Mouse (Mus musculus) frontal cortex, adult 2 months (tissue): ENCODE measurements around the gene Lsm14a. TPM values are rescaled to one million over a fixed set of nuclear protein-coding genes. Genes with fewer than 3 reads are reported as not detected.

ENCODE experiments used
- DNase-seq, 2 experiments: peaks; one replicate each; pipeline ENCODE4 v3.0.0; 2022; ENCODE audit warnings: low spot score in 1 of 2; ENCODE audit errors: extremely low spot score in 1 of 2
- polyA plus RNA-seq: library from polyadenylated mRNA; depleted of rRNA; stranded (reverse); fragments of >200 nt; gene quantifications from 2 replicates; pipeline ENCODE4 v1.2.3, GENCODE M21; 2012; rRNA removed

Gene Lsm14a
- polyA plus RNA-seq = 49.2 and 49.5 TPM in 2 replicates

DNA sequence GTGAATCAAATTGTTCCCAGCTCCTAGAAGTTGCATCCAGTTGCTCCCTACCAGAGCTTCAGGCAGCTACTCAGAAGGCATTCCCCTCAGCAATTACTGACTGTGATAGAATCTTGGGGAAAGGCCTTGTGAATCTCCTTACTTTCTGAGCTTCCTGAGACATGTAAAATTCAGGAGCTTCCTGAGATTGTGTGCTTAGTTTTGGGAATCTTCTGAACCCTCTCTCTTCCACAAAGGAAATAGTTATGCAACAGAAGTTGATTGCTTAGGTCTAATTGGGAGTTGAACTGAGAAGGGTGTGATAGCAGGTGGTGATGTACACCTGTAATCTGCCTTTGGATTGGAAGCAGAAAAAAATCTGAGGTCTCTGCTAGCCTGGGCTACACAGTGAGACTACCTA is at the start of gene Lsm14a:
Gene Lsm14a, minus strand, starts transcription at position 101 of the 400 bp plus-strand sequence.
- no peak for DNase-seq

DNA sequence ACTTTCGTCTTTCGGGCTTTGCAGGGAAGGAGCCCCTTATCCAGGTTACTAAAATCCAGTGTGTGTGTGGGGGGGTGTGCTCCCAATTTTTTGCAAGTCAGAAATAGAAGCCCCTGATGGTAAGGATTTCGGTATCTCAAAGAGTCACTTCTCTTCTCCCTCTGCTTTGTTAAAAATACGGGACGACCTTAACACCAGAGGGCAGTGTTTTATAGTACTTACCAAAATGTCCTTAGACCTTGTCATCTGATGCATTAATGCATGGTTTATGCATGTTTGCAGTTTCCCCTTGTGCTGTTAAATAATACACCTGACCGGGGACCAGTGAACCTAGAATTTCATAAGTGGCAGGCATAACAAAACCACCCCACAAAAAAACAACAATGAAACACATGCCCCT is 45.8 kb upstream of the Lsm14a start:
- peak in 1 of 2 experiments; percentile 59 for DNase-seq

DNA sequence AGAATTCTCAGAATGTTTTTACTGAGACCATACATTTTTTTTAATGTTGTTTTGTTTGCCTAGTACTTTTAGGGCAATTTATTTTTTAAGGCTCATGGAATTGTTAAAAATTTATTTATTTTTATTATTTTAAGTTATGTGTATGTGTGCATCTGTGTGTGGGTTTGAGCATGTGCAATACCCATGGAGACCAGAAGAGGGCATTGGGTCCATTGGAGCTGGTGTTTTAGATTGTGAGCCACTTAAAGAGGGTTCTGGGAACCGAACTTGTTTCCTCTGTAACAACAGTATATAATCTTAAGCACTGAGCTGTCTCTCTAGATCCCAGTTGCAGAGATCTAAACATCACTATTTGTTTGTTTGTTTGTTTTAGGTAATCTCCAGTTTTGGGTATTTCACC is 40.5 kb upstream of the Lsm14a start:
- DNase-seq = no peak

DNA sequence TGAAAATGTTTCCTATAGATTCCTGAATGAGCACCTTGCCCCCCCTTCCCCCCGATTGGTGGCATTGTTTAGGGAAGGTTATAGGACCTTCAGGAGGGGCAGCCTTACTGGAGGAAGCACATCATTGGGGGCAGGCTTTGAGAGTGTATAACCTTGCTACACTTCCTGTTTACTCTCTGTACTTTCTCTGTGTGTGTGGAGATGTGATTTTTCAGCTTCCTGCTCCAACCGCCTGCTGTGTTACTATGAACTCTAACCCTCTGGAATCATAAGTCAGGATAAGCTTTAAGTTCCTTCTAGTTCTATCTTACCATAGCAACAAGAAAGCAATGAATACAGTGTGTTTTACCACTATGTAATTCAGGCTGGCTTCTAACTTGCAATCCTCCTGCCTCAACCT is 28.1 kb upstream of the Lsm14a start:
- no peak for DNase-seq

DNA sequence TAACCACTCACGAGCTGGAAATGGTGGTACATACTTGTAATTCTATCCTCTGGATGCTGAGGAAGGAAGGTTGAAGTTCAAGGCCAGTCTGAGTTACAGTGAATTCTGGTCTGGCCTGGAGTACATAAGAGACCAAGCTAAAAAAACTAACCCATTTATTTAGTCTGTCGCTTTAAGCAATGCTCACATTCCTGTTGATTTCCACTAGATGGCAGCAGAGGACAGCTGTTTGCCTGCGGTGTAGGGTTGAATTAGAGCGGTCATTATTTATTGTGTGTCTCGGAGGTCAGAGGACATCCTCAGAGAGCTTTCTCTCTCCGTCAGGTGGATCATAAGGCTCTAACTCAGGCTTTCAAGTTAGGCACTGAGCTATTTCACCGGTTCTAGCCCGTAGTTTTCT is 14.4 kb upstream of the Lsm14a start:
- peak in 1 of 2 experiments; percentile 76 for DNase-seq

DNA sequence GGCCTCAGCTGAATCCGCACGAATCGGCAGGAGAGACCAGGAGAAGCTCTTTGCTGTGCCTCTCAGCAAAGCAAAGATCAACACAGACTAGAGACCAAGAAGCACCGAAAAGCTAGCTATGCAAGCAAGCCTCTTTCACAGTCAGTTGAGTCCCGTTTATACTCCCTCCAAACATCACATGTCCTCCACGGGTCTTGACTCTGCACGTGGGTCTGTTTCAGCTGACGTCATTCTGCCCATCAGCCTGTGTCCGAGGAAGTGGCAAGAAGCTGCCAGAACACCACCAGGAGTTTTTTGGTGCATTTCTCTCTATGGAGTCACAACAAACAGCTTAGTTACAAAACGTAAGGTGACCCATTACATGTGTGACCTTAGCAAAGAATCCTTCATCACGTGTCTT is 10.8 kb upstream of the Lsm14a start:
- no peak for DNase-seq

DNA sequence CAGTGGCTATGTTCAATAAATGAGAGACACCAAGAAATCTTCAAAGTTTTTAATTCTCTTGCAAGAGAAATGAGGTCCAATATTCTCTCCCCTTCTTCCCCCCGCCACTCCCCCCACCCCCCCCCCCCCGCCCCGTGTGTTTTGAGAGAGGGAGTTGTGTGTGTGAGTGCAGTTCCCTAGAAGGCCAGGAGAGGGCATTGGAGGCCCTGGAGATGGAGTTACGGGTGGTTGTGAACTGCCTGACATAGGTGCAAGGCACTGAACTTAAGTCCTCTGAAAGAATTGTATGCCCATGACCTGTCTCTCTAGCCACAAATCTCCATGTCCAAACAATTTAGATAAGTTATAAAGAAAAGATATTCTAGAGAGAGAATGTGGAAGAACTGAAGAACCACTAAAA is 7.0 kb upstream of the Lsm14a start:
- no peak for DNase-seq

DNA sequence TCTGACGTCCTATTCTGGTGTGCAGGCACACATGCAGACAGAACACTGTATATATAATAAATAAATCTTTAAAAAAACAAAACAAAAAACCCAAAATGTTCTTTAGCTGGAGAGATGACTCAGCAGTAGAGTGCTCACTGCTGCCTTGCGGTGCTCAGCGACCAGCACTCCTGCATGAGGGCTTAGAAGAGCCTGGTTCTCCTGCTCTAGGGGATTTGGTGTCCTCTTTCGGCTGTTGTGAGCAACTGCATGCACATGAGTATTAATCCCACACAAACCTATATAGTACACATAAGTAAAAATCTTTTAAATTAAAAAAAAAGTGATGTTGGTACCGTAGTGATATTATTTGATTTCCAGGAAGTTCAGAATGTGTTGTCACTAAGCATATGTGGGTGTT is 5.7 kb upstream of the Lsm14a start:
- no peak for DNase-seq

DNA sequence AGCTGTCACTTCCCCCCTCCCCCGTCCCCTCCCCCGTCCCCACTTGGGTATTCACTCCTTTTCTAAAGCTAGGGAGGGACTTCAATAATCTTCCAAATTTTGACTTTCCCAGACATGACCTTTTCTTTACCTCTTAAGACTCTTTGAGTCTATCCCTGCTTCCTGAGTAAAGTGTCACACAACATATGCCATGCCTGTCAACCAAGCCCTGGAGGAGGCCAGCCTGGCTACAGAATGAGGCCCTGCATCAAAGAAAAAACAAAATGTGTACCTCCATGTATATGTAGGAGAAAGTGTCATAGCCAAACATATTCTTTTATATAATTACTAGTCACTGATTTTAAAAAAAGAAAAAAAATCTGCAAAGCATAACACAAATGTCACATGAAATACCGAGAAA is 3.7 kb upstream of the Lsm14a start:
- no peak for DNase-seq

DNA sequence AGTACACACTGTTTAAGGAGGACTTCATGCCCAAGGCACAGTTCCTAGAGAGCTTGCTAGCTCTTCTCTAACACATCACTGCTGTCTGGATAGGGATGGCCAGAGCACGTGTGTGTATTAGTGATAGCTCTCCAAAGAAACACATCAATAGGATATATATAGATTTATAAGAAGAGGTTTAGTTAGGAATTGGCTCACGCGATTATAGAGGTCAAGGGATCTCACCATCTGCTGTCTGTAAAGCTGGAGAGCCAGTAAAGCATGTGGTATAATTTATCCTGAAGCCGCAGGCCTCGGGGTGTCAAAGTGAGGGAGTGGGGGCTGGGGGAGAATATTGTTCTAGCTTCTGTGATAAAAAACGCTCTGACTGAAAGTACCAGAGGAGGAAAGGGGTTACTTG is 2.6 kb upstream of the Lsm14a start:
- DNase-seq = no peak

DNA sequence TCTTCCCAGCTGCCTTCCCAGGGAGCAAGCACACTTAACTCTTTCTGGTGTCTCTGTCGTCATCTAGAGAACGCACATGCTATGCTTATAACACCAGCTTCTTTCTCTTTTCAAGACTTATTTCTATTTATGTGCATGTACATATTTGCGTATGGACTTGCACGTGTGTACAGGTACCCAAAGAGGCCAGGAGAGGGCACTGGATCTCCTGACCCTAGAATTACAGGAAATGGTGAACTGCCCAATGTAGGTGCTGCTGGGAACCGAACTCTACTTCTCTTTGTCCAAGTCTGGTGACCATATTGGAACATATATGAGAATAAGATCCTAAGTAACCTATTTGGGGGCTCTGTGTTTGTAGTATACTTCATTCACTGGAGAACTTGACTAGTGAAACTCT is 1.5 kb upstream of the Lsm14a start:
- DNase-seq = no peak

DNA sequence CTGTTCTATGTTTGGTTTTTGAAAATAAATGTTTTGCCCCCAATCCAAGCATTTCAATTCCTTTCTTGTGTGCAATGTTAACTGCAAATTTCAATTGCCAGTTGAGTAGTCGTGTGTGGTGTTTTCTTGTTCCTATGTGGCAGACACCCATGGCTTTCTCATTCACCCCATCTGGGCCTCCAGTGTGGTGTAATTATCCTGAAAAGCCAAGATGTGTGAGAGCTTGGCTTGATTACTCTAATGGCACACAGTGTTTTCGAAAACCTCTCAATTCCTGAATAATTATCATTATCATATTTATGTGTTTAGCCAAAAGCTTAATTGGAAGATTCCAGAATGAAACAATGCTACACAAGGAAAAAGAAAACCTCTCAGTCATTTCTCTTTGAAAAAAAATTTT is 976 bp upstream of the Lsm14a start:
- no peak for DNase-seq

DNA sequence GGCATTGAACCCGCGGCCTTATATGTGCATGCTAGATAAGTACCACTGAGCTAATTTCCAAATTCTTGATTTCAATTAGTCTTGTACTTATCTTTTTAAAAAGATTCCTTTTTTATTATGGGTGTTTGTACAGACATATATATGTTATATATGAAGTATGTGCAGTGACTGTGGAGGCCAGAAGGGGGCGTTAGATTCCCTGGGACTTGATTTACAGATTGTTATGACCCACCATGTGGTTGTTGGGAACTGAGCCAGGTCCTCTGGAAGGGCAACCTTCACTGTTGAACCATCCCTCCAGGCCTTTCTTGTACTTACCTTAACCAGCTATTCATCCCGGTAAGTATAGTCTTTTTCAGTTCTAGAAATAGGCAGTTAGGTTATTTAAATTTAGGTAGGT is 780 bp downstream of the Lsm14a start:
- DNase-seq = no peak

DNA sequence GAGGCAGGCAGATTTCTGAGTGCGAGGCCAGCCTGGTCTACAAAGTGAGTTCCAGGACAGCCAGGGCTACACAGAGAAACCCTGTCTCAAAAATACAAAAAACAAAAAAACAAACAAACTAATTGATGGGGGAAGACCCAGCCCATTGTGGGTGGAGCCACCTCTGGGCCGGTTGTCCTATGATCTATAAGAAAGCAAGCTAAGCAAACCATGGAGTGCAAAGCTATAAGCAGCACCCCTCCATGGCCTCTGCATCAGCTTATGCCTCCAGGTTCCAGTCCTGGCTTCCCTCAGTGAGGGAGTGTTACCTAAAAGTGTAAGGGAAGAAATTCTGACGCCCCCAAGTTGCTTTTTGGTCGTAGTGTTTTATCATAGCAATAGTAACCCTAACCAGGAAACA is 1.4 kb downstream of the Lsm14a start:
- DNase-seq = no peak

DNA sequence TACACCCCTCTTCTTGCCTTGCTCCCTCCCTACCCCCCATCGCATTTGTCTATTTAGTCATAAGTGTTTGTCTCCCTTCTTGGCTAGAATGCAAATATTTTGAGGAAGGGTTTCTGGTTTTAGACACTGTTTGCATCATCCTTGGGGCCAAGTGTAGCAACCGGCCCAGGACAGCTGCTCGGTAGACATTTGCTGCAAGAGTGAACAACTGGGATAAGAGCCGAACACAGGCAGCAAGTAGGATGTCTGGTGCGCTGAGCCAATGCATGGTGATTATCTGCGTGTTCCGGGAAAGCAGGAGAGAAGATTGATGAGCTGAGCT is 2.3 kb downstream of the Lsm14a start:
- no peak for DNase-seq

DNA sequence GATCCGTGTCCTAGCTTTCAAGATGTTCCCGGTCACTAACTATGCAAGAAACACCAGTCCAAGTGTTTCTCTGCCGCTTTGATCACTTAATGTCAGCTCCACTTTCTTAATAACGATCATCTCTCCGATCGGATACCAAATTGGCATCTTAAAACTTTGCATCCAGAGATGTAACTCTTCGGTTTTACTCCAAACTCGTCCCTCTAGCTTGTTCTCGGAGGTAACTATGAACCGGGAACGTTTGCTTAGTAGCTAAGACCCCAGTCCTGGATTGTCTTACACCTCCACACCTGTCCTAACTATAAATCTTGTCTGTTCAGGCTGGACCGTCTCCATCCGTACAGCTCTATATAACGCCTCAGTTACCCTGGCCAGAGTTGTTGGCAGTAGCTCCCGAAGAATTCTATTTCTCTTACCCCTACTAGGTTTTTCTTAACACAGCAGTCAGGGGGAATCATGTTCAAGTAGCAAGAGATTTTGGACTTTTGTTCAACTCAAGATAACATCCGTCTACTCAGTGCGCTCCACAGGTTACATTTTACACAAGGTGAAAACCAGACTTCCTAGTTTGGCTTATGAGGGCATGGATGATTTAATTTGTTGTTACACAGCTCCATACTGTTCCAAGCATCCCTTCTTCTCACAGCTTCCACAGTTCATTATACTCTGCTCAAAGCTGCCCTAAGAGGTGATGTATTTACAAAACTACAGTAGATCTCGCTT is 2.8 kb downstream of the Lsm14a start:
- DNase-seq = no peak

DNA sequence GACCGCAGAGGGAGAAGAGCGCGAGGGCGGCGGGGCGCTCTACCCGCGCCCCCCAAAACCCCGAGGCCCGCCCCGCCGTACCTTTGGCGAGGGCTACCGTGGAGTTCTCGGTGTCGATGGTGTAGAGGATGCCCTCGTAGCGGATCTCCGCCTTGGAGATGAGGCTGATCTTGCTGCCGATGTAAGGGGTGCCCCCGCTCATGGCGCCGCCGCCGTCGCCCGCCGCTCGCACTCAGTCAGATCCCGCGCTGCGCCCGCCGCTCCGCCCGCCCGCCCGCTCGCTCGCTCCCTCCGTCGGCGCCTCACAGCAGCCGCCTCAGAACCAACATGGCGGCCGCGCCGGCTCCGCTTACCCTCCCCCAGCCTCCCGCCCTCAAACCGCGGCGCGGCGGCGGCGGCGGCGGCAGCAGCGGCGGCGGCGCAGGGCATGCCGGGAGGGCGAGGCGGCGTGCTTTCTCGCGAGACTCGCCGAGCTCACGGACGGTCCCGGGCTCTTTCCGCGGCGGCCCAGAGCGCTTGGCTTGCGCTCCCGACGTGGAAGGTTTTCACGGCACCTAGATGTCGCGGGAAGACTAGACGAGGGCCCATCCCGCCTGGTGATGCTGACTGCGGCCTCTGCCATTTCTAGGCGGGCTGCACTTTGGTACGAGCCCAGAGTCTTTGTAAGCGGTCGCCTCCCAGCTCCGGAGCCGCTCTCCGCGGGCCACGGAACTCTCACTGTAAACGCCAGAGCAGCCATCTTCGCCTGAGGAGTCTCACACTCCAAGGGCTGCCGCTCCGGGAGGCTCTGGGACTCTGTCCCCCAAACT is 3.6 kb downstream of the Lsm14a start:
- DNase-seq = peak; percentile 78 to 91

DNA sequence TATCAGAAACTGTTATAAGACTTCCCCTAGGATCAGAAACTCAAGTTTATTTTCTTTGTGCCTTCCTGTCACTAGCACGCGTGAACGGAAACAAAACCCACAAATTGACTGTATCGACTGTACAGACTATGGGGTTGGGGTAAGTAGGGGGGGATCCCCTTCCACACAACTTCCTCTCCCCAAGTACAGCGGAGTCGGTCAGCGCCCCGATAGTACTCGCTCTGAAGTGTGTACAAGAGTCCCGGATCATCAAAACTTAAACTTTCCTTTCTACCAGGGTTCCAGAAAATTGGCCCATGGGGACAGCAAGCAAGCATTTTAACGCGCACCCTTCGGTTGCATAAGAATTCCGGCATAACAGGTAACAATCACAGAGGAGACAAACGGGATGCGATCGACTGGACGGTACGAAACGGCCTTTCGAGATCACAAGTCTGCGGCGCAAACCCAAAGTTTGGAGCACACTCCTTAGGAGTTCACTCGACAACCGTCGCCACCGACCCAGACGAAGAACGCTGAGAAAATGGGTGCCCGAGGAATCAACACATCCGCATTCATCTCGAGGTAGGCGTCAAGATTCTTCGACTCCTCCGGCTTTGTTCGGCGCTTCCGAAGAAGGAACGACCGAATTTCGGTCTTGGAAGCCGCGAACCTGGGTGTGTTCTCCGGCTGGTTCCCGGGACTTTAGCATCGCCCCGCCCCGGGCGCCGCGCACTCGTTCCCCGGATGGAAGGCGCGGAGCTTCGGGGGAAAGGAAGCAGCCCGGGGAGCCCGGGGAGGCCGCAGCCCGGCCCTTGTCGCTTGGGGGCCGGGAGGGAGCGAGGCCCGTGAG is 4.5 kb downstream of the Lsm14a start:
- DNase-seq = peak in 1 of 2 experiments; percentile 60

DNA sequence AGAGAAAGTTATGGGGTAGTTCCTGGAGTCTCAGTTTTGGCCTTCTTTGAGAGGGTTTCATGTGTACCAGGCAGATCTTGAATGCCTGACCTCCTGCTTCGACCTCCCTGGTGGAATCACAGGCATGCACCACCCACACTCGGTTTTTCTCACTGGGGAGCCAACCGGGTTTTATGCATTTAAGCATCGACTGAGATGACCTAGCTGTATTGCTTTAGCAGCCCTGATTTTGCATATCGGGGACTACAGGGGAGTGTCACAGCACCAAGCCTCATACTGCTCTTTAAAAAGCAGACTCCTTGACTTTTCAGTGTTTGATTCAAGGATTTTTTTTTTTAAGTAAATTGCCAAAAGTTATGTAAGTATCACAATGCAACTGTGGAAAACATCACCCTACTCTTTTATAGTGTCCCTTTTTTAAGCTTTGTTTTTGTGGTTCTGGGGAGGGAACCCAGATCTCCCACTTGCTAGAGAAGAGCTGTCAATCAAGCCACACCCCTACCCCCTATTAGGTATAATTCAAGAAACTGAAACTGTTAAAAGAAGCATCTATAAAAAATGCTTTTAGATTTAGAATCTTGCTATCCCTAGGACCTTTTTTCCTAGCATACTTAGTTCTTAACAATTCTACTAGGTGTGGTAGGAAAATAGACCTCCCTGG is 5.2 kb downstream of the Lsm14a start:
- no peak for DNase-seq

DNA sequence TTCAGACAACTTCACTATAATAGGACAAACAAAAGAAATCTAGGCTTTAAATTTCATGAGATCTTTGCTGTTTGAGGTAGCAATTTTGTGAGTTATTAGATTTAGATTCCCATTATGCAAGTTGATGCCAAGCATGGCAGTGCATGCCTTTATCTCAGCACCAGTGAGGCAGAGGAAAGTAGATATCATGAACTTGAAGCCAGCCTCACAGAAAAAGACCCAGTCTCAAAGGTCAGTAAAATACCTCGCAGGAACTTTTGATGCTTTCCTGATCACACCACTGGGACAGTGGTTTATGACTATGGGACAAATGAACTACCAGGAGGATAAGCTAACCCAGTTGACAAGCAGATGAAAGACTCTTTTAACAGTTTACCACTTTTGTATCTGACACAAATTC is 10.3 kb downstream of the Lsm14a start:
- DNase-seq = no peak

DNA sequence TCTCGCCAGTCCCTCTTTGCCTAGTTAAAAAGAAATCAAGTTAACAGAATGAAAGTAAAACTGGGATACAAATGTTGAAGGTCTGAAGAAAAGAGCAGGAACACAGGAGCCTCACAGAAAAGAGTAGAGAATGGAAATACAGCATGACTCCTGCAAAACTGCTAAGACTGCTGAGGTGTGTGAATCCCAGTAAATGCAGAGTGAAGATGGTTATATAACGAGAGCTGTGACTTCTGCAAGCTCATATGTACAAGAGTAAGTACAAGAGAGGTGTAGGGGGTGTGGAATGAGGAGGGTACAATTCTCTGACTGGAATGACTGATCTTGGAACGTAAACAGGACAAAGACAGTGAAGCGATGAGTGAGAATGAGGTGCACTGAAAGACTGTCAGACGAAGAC is 11.4 kb downstream of the Lsm14a start:
- peak in 1 of 2 experiments; percentile 19 for DNase-seq
